Mouse (Mus musculus): ENCODE results near the gene Psors1c2. TPM values are rescaled to one million over a fixed set of nuclear protein-coding genes. Genes with fewer than 3 reads are reported as not detected.
A peak's percentile ranks its signal among the peaks of the same experiment; 100 is the strongest.

Gene Psors1c2
- total RNA-seq, 2 experiments from 2014 or later = 0.87 TPM; not detected in 1

DNA sequence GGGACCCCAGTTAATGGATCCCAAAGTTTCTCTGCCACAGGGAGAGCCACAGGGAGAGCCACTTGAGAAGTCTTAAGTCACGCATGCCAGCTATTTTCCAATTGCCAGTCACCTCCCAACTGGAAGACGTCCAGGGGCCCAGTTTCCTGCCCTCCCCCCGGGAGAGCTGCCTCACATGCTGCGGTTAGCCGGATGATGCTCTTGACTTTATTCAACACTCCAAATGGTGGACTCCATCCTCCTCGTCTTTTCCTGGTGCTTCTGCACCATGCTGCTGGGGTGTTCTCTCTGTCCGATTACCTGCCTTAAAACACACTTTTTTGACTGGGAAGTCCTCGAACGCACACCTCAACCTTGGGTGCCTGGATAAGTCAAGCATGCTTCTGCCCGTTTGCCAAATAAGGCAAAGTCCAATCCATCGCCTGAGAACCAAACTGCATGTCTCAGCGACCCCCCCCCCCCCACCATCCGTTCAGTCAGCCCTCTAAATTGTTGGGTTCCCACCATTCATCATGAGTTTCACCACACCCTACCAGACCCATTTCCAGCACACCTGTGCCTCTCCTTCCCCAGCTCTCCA is 23.3 kb downstream of the Psors1c2 start:
- no peak for DNase-seq (ENCODE audit: low spot score in 2 of 2)

DNA sequence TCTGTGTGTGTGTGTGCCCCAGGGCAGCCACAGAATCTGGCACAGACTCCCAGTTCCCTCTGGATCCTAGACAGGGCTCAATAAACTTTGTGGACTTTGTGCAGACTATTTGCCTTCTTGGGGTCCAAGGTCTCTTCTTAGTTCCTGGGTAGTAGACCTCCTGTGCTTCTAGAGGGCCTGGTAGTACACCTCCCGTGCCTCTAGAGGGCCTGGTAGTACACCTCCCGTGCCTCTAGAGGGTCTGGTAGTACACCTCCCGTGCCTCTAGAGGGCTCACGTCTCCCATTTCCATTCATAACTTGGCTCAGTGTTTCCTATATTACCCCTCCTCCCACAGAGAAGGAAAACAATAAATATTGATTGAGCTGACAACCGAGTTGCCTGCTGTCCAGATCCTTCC is 23.8 kb downstream of the Psors1c2 start:
- DNase-seq (ENCODE audit: low spot score in 2 of 2) = no peak

- DNase-seq (ENCODE audit: low spot score in 2 of 2) = no peak
Measured at GRCm38 (mm10) chr17:35557351-35557750, 24.4 kb downstream of the Psors1c2 start.

DNA sequence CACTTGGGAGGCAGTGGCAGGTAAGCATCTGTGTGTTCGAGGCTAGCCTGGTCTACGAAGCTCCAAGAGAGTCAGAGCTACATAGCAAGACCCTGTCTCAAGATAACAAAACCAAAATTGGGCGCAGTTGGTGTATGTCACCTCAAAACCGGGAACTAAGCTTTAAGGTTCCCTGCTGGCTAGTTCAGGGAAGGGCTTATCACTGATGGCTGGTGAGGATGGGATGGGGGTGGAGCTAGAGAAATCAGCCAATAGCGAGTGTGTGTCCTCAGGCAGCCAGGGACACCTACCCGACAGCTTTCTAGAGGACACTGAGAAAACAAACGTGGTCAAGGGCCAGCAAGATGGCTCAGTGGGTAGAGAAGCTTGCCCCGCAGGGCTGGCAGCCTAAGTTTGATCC is 25.2 kb downstream of the Psors1c2 start:
- no peak for DNase-seq (ENCODE audit: low spot score in 2 of 2)

DNA sequence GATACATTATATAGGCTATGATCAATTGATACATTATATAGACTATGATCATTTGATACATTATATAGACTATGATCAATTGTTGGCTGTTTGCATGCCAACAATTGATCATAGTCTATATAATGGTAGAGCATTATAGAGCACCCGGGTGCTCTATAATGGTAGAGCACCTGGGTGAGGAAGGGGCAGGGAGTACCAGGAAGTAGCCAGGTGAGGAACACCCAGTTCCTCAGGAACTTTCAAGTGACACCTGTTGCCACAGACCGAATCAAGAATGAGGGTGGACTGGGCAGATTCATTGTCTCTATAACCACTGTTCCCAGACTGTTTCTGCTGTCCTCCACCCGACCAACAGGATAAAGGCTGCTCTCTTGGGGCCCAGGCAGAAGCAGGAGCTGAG is 34.1 kb downstream of the Psors1c2 start, which contains the start of gene 2300002M23Rik:
Gene 2300002M23Rik, plus strand, starts transcription at position 301 of the 400 bp plus-strand sequence.
- no peak for DNase-seq (ENCODE audit: low spot score in 2 of 2)

DNA sequence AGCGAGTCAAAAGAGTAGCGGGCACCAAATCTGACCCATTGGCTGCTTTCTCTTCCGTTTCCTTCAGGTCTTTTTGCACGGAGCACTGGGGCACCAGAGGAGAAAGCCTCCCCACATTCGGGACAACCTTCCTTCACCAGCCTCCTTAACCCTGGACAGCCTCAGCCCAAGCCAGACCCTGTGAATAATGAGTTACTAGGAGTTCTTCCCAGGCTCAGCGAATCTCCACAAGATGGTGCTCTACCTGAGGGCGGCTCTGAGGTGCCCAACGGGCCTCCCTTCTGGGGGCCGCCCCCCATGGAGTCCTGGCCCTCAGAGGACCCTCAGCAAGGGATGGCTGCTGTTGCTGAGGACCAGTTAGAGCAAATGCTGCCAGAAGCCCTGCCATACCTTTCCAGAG is 34.8 kb downstream of the Psors1c2 start:
- no peak for DNase-seq (ENCODE audit: low spot score in 2 of 2)

GRCm38 (mm10) chr17:35569091-35569944 is 36.3 kb downstream of the Psors1c2 start:
- no peak for DNase-seq (ENCODE audit: low spot score in 2 of 2)

DNA sequence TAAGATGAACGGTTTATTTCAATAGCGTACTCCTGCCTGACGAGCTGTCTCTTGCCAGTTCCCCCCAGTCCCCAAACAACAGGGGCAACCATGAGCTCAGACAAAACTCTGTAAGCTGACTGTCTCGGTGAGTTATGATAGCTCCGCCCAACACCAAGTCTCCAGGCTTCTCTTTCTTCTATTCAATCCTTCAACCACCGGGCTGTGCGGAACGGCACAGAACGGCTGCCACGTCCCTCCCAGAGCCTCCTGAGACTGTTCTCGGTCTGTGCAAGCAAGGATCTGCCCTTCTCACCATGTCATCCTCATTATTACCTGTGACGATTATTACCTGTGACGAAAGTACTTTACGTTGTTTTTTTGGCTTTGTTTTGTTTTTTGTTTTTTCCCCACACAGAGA is 37.8 kb downstream of the Psors1c2 start:
- no peak for DNase-seq (ENCODE audit: low spot score in 2 of 2)

DNA sequence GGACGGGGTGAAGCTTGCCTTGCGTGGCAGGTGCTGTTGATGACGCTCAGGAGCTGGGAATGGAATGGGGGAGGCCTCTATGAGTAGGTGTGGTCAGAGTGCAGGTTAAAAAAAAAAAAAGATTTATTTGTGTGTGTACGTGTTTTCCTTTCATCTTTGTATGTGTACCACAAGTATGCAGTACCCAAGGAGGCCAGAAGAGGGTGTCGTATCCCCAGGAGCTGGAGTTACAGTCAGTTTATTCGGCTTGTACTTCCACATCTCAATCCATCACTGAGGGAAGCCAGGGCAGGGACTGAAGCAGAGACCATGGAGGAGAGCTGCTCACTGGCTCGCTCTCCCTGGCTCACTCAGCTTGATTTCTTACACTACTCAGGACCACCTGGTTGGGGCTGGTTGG is 38.5 kb downstream of the Psors1c2 start:
- no peak for DNase-seq (ENCODE audit: low spot score in 2 of 2)

DNA sequence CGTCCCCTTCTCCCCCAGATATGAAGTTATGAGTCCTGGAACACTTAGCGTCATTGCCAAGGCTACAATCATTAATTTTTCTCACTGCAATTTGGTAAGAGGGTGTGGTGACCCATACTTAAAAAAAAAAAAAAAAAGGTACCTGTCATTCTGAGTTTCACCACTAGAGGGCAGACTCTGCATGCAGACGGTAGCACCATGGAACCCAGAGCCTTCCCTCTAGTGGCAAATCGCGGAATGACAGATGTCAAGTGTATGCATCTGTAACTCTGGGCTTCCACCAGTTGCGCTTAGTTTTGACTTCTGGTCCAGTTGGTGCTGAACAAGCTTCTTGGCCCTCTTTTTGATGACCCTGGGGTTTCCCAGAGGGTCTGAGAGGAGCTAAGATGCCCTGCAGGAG is 45.2 kb downstream of the Psors1c2 start:
- DNase-seq (ENCODE audit: low spot score in 2 of 2) = peak in 1 of 2 experiments; percentile 60

- no peak for DNase-seq (ENCODE audit: low spot score in 2 of 2)
Measured at GRCm38 (mm10) chr17:35582900-35583299, 49.9 kb downstream of the Psors1c2 start.

Other genes starting within 250 kb of the Psors1c2 start
- gene H2-Q1, start 212.8 kb upstream of the Psors1c2 start, total RNA-seq (2021) = 1 to 10 TPM; 1.2 to 1.6 TPM
- 1 to 10 TPM; 1.0 to 1.3 TPM for gene H2-Q2, start 191.0 kb upstream of the Psors1c2 start, total RNA-seq (2021)
- 10 to 100 TPM; 26.0 to 26.5 TPM for gene H2-Q4, start 153.6 kb upstream of the Psors1c2 start, total RNA-seq (2021)
- gene H2-Q6, start 108.4 kb upstream of the Psors1c2 start, total RNA-seq (2021) = 1 to 10 TPM; 1.9 to 2.3 TPM
- 1 to 10 TPM; 1.7 to 3.0 TPM for gene H2-Q7, start 94.0 kb upstream of the Psors1c2 start, total RNA-seq (2021)
- gene H2-Q10, start 63.1 kb upstream of the Psors1c2 start, total RNA-seq (2021) = 10 to 100 TPM in 1 of 2 experiments, 1 to 10 TPM in 1; 2.3 to 51.2 TPM
- under 1 TPM in 1 of 2 experiments, not detected in 1; 0.37 TPM for gene Pou5f1, start 27.2 kb upstream of the Psors1c2 start, total RNA-seq (2021)
- gene Tcf19, start 16.4 kb upstream of the Psors1c2 start, total RNA-seq (2021) = 10 to 100 TPM; 31.0 to 34.7 TPM
- gene Cchcr1, start 16.1 kb upstream of the Psors1c2 start, total RNA-seq (2021) = 10 to 100 TPM; 20.0 to 23.5 TPM
- gene Cdsn, start 18.9 kb downstream of the Psors1c2 start, total RNA-seq (2021) = under 1 TPM; 0.11 to 0.37 TPM
- gene 2300002M23Rik, start 34.2 kb downstream of the Psors1c2 start, total RNA-seq (2021) = not detected
- not detected for gene Sfta2, start 68.3 kb downstream of the Psors1c2 start, total RNA-seq (2021)
- not detected for gene Gm9573, start 93.4 kb downstream of the Psors1c2 start, total RNA-seq (2021)
- under 1 TPM in 1 of 2 experiments, not detected in 1; 0.11 TPM for gene Mucl3, start 110.5 kb downstream of the Psors1c2 start, total RNA-seq (2021)
- 10 to 100 TPM; 57.7 to 61.0 TPM for gene Vars2, start 134.4 kb downstream of the Psors1c2 start, total RNA-seq (2021)
- gene Gtf2h4, start 140.5 kb downstream of the Psors1c2 start, total RNA-seq (2021) = 10 to 100 TPM; 30.1 to 31.4 TPM
- gene Ddr1, start 171.4 kb downstream of the Psors1c2 start, total RNA-seq (2021) = 10 to 100 TPM; 55.9 to 65.9 TPM

Data from adrenal gland, postnatal 4 days (tissue).